In the genomic region with DNA sequence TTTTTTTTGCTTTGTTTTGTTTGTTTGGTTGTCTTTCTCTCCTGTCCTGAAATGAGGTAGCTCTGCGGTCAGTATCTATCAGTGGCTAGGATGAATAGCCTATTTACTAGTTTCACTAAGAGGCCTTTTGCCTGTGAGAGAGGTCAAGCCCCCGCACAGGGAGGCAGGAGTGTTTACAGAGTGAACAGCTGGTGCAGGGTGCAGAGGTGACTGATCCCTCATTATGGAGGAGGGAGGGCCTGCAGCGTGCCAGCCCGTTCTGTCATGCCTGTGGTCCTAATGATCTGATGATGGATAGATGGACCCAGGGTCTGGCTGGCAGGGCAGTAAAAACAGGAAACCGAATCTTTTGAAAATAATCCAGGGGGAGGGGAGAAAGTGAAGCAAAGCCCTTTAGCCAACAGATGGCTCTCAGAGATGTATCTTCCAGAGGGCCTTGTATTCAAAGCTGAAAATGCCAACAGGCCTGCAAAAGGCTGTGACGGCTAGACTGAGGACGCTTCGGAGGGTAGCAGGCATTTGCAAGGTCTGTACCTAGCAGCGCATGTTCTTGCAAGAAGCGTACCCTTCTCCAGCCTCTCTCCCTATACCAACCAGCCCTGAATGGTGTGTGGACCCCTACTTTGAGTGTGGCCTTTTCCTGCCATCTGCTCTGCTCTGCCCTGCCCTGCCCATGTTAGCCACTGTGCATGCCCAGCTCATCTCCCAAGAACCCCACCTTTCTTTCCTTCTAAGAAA, we compare ENCODE assay signal across 8 mouse cellular contexts. TPM values are rescaled to one million over a fixed set of nuclear protein-coding genes. Genes with fewer than 3 reads are reported as not detected.
DNase-seq lines count a peak whose midpoint lies in the region; ATAC-seq lines count a peak whose summit lies in the region.

No protein-coding gene starts in this region.

- ATAC-seq in heart, embryonic 12.5 days (ENCODE audit: insufficient number of reproducible peaks, low FRiP score), result no peak
- no peak for ATAC-seq in embryonic facial prominence, embryonic 12.5 days (ENCODE audit: insufficient number of reproducible peaks, insufficient read depth, low FRiP score, low TSS enrichment)
- 0 out of 2 replicates have a peak, but pooled peaks have one; percentile 32 for ATAC-seq in limb, embryonic 11.5 days (ENCODE audit: insufficient number of reproducible peaks, low FRiP score, low TSS enrichment, low read depth)
- ATAC-seq in midbrain, embryonic 13.5 days, result peak; percentile 79
- no peak for ATAC-seq in erythroid progenitor cell, adult 5-6 weeks (replicated peaks; ENCODE audit: low FRiP score, poor library complexity, severe bottlenecking)

- H3K36me3 ChIP-seq in heart, embryonic 10.5 days, result no peaks in the 10 kb centered on the region
- no peaks in the 10 kb centered on the region for H3K36me3 ChIP-seq in heart, embryonic 12.5 days
- H3K36me3 ChIP-seq in embryonic facial prominence, embryonic 12.5 days, result no peaks in the 10 kb centered on the region
- no peaks in the 10 kb centered on the region for H3K36me3 ChIP-seq in limb, embryonic 11.5 days (ENCODE audit: control insufficient read depth, insufficient read depth, low read length)
- H3K36me3 ChIP-seq in midbrain, embryonic 13.5 days, result no peaks in the 10 kb centered on the region

- peaks cover 78% of the 10 kb centered on the region for H3K27me3 ChIP-seq in heart, embryonic 10.5 days (ENCODE audit: insufficient read depth, poor library complexity, severe bottlenecking)
- H3K27me3 ChIP-seq in heart, embryonic 12.5 days (replicated peaks), result peaks cover 66% of the 10 kb centered on the region
- no peaks in the 10 kb centered on the region for H3K27me3 ChIP-seq in embryonic facial prominence, embryonic 12.5 days
- no peaks in the 10 kb centered on the region for H3K27me3 ChIP-seq in limb, embryonic 11.5 days (ENCODE audit: control insufficient read depth, insufficient read depth, low read length)
- H3K27me3 ChIP-seq in midbrain, embryonic 13.5 days, result no peaks in the 10 kb centered on the region

- no peak overlapping the region for H3K4me3 ChIP-seq in heart, embryonic 10.5 days
- H3K4me3 ChIP-seq in heart, embryonic 12.5 days, result no peak overlapping the region
- no peak overlapping the region for H3K4me3 ChIP-seq in embryonic facial prominence, embryonic 12.5 days
- no peak overlapping the region for H3K4me3 ChIP-seq in limb, embryonic 11.5 days (ENCODE audit: low read depth, low read length)
- no peak overlapping the region for H3K4me3 ChIP-seq in midbrain, embryonic 13.5 days (replicated peaks)

- H3K27ac ChIP-seq in heart, embryonic 10.5 days, result peak overlapping the region; percentile 6; the same call in 1 of the 2 replicates
- H3K27ac ChIP-seq in heart, embryonic 12.5 days (ENCODE audit: poor library complexity, severe bottlenecking), result no peak overlapping the region
- peak overlapping the region; percentile 30; the same call in 1 of the 2 replicates for H3K27ac ChIP-seq in embryonic facial prominence, embryonic 12.5 days
- H3K27ac ChIP-seq in limb, embryonic 11.5 days (replicated peaks; ENCODE audit: low read depth, low read length), result no peak overlapping the region
- H3K27ac ChIP-seq in midbrain, embryonic 13.5 days, result peak overlapping the region; percentile 55

- DNase-seq in heart, embryonic 10.5 days (ENCODE audit: low spot score), result no peak
- DNase-seq in limb, embryonic 11.5 days (ENCODE audit: low spot score), result peak; percentile 65
- DNase-seq in urinary bladder, adult 18-20 months (ENCODE audit: low spot score in 2 of 2), result no peak
- DNase-seq in thymus, postnatal 25 days, result no peak

- 49% methylated on average over 10 of the region's 10 CpGs for WGBS in heart, embryonic 10.5 days
- WGBS in heart, embryonic 12.5 days, result 59% methylated on average over 10 of the region's 10 CpGs
- WGBS in embryonic facial prominence, embryonic 12.5 days, result 31% methylated on average over 10 of the region's 10 CpGs
- 17% methylated on average over 10 of the region's 10 CpGs for WGBS in limb, embryonic 11.5 days
- 34% methylated on average over 10 of the region's 10 CpGs for WGBS in midbrain, embryonic 13.5 days

- H3K4me2 ChIP-seq in heart, embryonic 12.5 days, result no peak overlapping the region
- no peak overlapping the region for H3K4me2 ChIP-seq in embryonic facial prominence, embryonic 12.5 days (replicated peaks)
- no peak overlapping the region for H3K4me2 ChIP-seq in limb, embryonic 11.5 days (ENCODE audit: low read depth, severe bottlenecking)
- no peak overlapping the region for H3K4me2 ChIP-seq in midbrain, embryonic 13.5 days (replicated peaks)

- H3K4me1 ChIP-seq in heart, embryonic 10.5 days, result peaks cover 63% of the 10 kb centered on the region
- peaks cover 55% of the 10 kb centered on the region for H3K4me1 ChIP-seq in heart, embryonic 12.5 days (replicated peaks)
- peaks cover 38% of the 10 kb centered on the region for H3K4me1 ChIP-seq in embryonic facial prominence, embryonic 12.5 days
- peaks cover 22% of the 10 kb centered on the region for H3K4me1 ChIP-seq in limb, embryonic 11.5 days (ENCODE audit: control insufficient read depth, insufficient read depth, low read length)
- H3K4me1 ChIP-seq in midbrain, embryonic 13.5 days (replicated peaks), result peaks cover 43% of the 10 kb centered on the region

- H3K9me3 ChIP-seq in heart, embryonic 10.5 days, result no peaks in the 10 kb centered on the region
- no peaks in the 10 kb centered on the region for H3K9me3 ChIP-seq in heart, embryonic 12.5 days (replicated peaks)
- no peaks in the 10 kb centered on the region for H3K9me3 ChIP-seq in embryonic facial prominence, embryonic 12.5 days
- H3K9me3 ChIP-seq in limb, embryonic 11.5 days (ENCODE audit: control insufficient read depth, low read length), result no peaks in the 10 kb centered on the region
- no peaks in the 10 kb centered on the region for H3K9me3 ChIP-seq in midbrain, embryonic 13.5 days

- H3K9ac ChIP-seq in heart, embryonic 12.5 days, result no peak overlapping the region
- H3K9ac ChIP-seq in embryonic facial prominence, embryonic 12.5 days, result no peak overlapping the region
- H3K9ac ChIP-seq in limb, embryonic 11.5 days (ENCODE audit: low read length), result no peak overlapping the region
- H3K9ac ChIP-seq in midbrain, embryonic 13.5 days (replicated peaks), result no peak overlapping the region

RNA-seq across cellular contexts. Expression of a gene that starts 38.2 kb away (rescaled TPM):
- polyA plus RNA-seq in heart, embryonic 10.5 days (2016; fragmentation: Nextera tagmentation; extraction: Ambion mirVana), result 26.6 and 41.3 TPM in 2 replicates
- 21.9 and 23.7 TPM in 2 replicates for polyA plus RNA-seq in heart, embryonic 12.5 days (2016; fragmentation: Nextera tagmentation; extraction: Ambion mirVana)
- 9.0 and 10.7 TPM in 2 replicates for polyA plus RNA-seq in embryonic facial prominence, embryonic 12.5 days (2016; fragmentation: Nextera tagmentation; extraction: Ambion mirVana)
- 7.5 and 11.4 TPM in 2 replicates for polyA plus RNA-seq in limb, embryonic 11.5 days (2014; fragmentation: Nextera tagmentation; extraction: Ambion mirVana)
- polyA plus RNA-seq in midbrain, embryonic 13.5 days (2015; fragmentation: Nextera tagmentation; extraction: Ambion mirVana), result 15.2 and 17.3 TPM in 2 replicates
- total RNA-seq in erythroid progenitor cell, adult 5-6 weeks (2015; ENCODE audit: low replicate concordance), result 2.5 and 5.8 TPM in 2 replicates
- 2.7 and 5.4 TPM in 2 replicates for total RNA-seq in erythroid progenitor cell, adult 5-6 weeks (2017; ENCODE audit: low replicate concordance)

Comparison
In these comparisons a context has a peak if more than half of its experiments do, and no peak if none do; other contexts are left out.
1. H3K27ac ChIP-seq: peak in heart, embryonic 10.5 days (single experiment), embryonic facial prominence, embryonic 12.5 days (single experiment) and midbrain, embryonic 13.5 days (single experiment); none in heart, embryonic 12.5 days (single experiment) and limb, embryonic 11.5 days (single experiment).
2. ATAC-seq: peak in limb, embryonic 11.5 days (single experiment) and midbrain, embryonic 13.5 days (single experiment); none in heart, embryonic 12.5 days (single experiment), embryonic facial prominence, embryonic 12.5 days (single experiment) and erythroid progenitor cell, adult 5-6 weeks (single experiment).